Mouse (Mus musculus): ENCODE measurements at regions not wholly inside any gene's neighbourhood (a gene's known extent, or its start where the extent isn't known, plus 50 kb on each side); places are given as distances from the start of the nearest gene placed in this dataset.

GRCm38 (mm10) chr1:137044076-137044475 lies 83.8 kb upstream of the Nr5a2 start:
- TF ChIP-seq CTCF (IDR thresholded peaks at IDR 0.05; ENCODE audit: insufficient read depth, low read length) (no peak), POLR2A (IDR thresholded peaks at IDR 0.05; ENCODE audit: borderline replicate concordance, extremely low read depth, low read depth, low read length) (no peak)

All from lung, adult 2 months (tissue).